Mouse (Mus musculus): ENCODE data around the gene Slc1a5. TPM values are rescaled to one million over a fixed set of nuclear protein-coding genes. Genes with fewer than 3 reads are reported as not detected.

The Slc1a5 gene
- polyA plus RNA-seq, 1 experiment from 2014 or later, result 12.4 TPM

DNA sequence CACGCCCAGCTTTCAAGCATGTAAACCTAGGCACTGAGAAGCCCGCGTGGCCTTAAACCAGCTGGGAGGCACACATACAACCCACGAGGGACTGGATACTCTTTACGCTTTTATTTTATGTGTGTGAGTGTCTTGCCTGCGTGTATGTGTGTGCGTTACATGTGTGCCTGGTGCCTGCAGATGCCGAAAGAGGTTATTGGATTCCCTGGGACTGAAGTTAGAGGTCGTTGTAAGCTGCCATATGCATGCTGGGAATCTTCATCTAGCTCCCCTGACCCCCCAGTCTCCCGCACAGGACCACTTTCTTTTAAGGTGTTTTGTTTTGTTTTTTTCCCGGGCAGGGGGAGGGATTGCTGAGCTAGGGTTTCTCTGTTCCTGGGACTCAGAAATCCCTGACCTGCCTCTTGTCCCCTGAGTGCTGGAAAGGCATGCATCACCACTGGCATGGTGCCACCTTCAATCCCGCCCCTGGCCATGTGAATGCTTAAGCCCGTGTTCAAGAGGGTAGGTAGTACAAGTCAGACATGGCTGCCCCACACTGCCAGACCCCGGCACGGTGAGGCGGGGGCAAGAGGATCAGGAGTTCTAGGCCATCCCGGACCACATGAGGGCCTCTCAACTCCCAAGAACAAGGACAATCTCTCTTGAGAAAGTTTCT is 2.7 kb downstream of the Slc1a5 start:
- Histone ChIP-seq H3K4me1 (peaks cover 38% of the 10 kb centered on the region), H3K9ac (0 out of 2 replicates have a peak overlapping the region, but pooled peaks have one; percentile 8), H3K36me3 (replicated peaks) (no peaks in the 10 kb centered on the region), H3K4me2 (peak overlapping the region; percentile 91), H3K27ac (no peak overlapping the region), H3K9me3 (no peaks in the 10 kb centered on the region), H3K4me3 (peak overlapping the region; percentile 46; the same call in 1 of the 2 replicates), H3K27me3 (replicated peaks) (0 out of 2 replicates have a peak, but pooled peaks cover 8% of the 10 kb centered on the region)
- 37% methylated on average over 17 of the region's 17 CpGs for WGBS
- no peak for ATAC-seq (replicated peaks)

DNA sequence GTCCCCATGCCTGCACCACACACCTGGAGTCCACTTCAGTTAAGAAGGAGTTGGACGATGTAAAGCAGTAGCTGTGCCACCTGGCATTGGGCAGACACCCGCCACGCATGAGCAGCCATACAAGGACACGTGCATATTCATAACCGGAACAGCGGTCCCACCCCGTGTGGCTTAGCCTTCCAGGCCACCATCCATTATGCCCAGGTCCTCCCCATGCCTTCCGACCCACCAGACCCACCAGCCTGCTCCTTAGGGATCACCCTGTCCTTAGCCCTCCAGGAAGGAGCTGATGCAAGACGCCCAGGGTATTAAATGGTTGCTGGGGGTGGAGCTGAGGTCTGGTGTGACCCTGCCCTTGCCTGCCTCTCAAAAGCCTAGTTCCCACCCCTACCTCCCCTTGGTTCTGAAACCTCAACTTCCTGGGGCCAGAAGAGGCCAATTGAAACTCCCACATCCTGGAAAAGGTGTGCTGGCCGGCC is 3.4 kb downstream of the Slc1a5 start:
- Histone ChIP-seq H3K27me3 (replicated peaks) (0 out of 2 replicates have a peak, but pooled peaks cover 8% of the 10 kb centered on the region), H3K4me1 (peaks cover 38% of the 10 kb centered on the region), H3K4me3 (no peak overlapping the region), H3K9me3 (no peaks in the 10 kb centered on the region), H3K4me2 (peak overlapping the region; percentile 91; the same call in 1 of the 2 replicates), H3K9ac (no peak overlapping the region), H3K27ac (no peak overlapping the region), H3K36me3 (replicated peaks) (no peaks in the 10 kb centered on the region)
- no peak for ATAC-seq (replicated peaks)
- 64% methylated on average over 10 of the region's 10 CpGs for WGBS

DNA sequence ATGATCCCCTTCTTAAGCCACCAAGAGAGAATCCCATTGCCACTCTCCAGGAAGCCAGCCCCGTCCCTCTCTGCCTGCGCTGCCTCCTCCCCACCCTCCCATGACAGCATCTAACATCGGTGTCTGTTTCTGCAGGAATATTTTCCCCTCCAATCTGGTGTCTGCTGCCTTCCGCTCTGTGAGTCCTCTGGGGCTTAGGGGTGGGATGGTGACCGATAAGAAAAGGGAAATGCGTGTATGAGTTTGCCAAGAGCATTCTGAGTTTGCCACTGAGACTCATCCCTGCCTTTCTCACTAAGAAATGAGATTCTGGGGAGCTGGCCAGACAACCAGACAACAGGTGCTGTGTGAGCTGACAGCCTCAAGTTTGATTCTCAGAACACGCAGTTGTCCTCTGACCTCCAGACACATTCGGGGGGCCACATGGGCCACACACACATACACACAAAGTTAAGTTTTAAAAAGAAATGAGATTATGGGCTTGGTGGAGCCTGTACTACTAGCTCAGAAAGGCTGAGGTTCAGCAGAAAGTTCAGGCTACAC is 4.5 kb downstream of the Slc1a5 start:
- no peak overlapping the region for H3K4me2 ChIP-seq
- H3K9me3 ChIP-seq, result no peaks in the 10 kb centered on the region
- H3K36me3 ChIP-seq (replicated peaks), result no peaks in the 10 kb centered on the region
- H3K9ac ChIP-seq, result no peak overlapping the region
- no peak overlapping the region for H3K27ac ChIP-seq
- 0 out of 2 replicates have a peak, but pooled peaks cover 8% of the 10 kb centered on the region for H3K27me3 ChIP-seq (replicated peaks)
- peaks cover 37% of the 10 kb centered on the region for H3K4me1 ChIP-seq
- ATAC-seq (replicated peaks), result no peak
- 84% methylated on average over 8 of the region's 8 CpGs for WGBS
- no peak overlapping the region for H3K4me3 ChIP-seq

- WGBS, result 85% methylated on average over 5 of the region's 5 CpGs
These were observed 11.2 kb downstream of the Slc1a5 start for GRCm38 (mm10) chr7:16792316-16792715.

DNA sequence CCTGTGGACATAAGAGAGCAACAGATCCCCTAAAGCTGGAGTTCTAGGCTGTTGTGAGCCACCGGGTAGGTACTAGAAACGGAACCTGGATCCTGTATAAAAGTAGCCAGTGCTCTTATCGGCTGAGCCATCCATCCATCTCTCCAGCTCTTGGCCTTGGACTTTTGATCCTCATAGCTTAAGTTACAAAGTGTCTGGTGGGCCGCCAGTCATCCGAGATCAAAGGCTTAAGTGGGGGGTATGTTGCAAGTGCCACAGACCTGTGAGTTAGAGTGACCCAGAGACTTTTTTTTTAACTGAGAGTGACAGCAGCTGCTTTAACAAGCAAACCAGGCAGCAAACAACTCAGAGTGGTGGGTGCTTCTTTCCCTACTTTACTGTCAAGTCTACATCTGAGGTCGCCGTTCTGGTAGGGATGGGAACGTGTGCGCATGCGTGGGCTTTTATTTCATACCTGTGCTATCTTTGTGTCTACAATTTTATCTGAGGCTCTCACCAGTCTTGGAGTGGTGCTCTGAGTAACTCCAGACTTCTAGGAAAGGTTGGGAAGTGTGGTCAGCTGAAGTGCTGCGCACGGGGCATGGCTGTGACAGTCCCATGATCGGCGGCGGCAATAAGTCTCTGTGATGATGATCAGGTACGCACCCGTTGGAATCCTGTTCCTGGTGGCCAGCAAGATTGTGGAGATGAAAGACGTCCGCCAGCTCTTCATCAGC is 12.0 kb downstream of the Slc1a5 start:
- WGBS, result 90% methylated on average over 19 of the region's 19 CpGs

More at GRCm38 (mm10) chr7:16792316-16792715, 11.2 kb downstream of the Slc1a5 start:
- Histone ChIP-seq H3K4me2 (no peak overlapping the region), H3K36me3 (replicated peaks) (no peaks in the 10 kb centered on the region), H3K4me1 (no peaks in the 10 kb centered on the region), H3K4me3 (no peak overlapping the region), H3K27me3 (replicated peaks) (no peaks in the 10 kb centered on the region), H3K27ac (no peak overlapping the region), H3K9ac (no peak overlapping the region), H3K9me3 (no peaks in the 10 kb centered on the region)
- no peak for ATAC-seq (replicated peaks)

DNA sequence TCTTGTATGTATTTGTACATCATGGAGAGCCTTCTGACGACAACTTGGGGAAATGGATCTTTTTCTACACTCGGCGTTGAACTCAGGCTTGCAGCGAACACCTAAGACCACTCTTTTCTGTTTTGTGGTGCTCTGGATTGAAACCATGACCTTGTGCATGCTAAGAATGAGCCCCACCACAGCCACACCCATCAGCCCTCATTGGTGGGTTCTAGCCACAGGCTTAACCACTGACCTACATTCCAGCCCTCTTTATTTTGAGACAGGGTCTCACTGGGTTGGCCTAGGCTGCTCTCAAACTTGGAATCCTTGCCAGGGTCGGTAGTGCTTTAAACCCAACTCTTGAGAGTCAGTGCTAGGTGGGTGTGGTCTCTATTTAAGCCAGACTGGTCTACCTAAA is 13.7 kb downstream of the Slc1a5 start:
- H3K9me3 ChIP-seq, result no peaks in the 10 kb centered on the region
- H3K27me3 ChIP-seq (replicated peaks), result no peaks in the 10 kb centered on the region
- H3K36me3 ChIP-seq (replicated peaks), result no peaks in the 10 kb centered on the region
- H3K4me1 ChIP-seq, result no peaks in the 10 kb centered on the region
- no peak overlapping the region for H3K27ac ChIP-seq
- H3K4me3 ChIP-seq, result no peak overlapping the region
- no peak for ATAC-seq (replicated peaks)
- H3K9ac ChIP-seq, result no peak overlapping the region
- no peak overlapping the region for H3K4me2 ChIP-seq
- WGBS, result 92% methylated on average over 5 of the region's 5 CpGs

More for the DNA sequence above, 12.0 kb downstream of the Slc1a5 start:
- no peak overlapping the region for H3K27ac ChIP-seq
- no peak overlapping the region for H3K4me3 ChIP-seq
- no peak overlapping the region for H3K4me2 ChIP-seq
- no peak overlapping the region for H3K9ac ChIP-seq
- H3K36me3 ChIP-seq (replicated peaks), result no peaks in the 10 kb centered on the region
- H3K27me3 ChIP-seq (replicated peaks), result no peaks in the 10 kb centered on the region
- no peaks in the 10 kb centered on the region for H3K9me3 ChIP-seq
- no peaks in the 10 kb centered on the region for H3K4me1 ChIP-seq
- ATAC-seq (replicated peaks), result no peak

GRCm38 (mm10) chr7:16804409-16805028 is 23.4 kb downstream of the Slc1a5 start:
- H3K9me3 ChIP-seq, result no peaks in the 10 kb centered on the region
- no peak overlapping the region for H3K4me3 ChIP-seq
- no peak overlapping the region for H3K9ac ChIP-seq
- 0 out of 2 replicates have a peak, but pooled peaks have one; percentile 35 for ATAC-seq (replicated peaks)
- peaks cover 1% of the 10 kb centered on the region; the same call in 1 of the 2 replicates for H3K4me1 ChIP-seq
- no peaks in the 10 kb centered on the region for H3K36me3 ChIP-seq (replicated peaks)
- H3K27me3 ChIP-seq (replicated peaks), result no peaks in the 10 kb centered on the region
- no peak overlapping the region for H3K27ac ChIP-seq
- H3K4me2 ChIP-seq, result no peak overlapping the region
- 36% methylated on average over 8 of the region's 8 CpGs for WGBS

- H3K36me3 ChIP-seq (replicated peaks), result no peaks in the 10 kb centered on the region
- H3K27ac ChIP-seq, result no peak overlapping the region
- no peak overlapping the region for H3K9ac ChIP-seq
- H3K4me2 ChIP-seq, result no peak overlapping the region
- WGBS, result 87% methylated on average over 9 of the region's 9 CpGs
- no peak for ATAC-seq (replicated peaks)
- no peak overlapping the region for H3K4me3 ChIP-seq
- no peaks in the 10 kb centered on the region for H3K27me3 ChIP-seq (replicated peaks)
- H3K4me1 ChIP-seq, result peaks cover 34% of the 10 kb centered on the region
- no peaks in the 10 kb centered on the region for H3K9me3 ChIP-seq
These were observed 26.8 kb downstream of the Slc1a5 start for GRCm38 (mm10) chr7:16807936-16808335.

DNA sequence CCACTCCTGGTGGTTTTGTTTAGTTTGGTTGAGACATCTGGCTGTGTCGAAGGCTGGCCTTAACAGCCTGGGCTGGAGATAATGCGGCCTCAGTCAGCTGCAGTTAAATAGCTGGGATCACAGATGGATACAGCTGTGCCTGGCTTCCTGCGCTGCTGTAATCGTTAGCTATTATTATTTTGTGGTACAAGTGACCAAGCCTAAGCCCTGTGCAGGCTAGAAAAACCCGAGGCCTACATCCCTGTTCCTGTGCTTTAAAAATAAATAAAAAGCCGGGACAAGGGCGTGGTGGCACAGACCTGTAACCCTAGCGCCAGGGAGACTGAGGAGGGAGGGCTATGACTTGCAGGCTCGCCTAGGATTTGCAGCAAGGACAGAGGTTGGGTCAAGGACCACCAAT is 27.5 kb downstream of the Slc1a5 start:
- ATAC-seq (replicated peaks), result no peak
- H3K9ac ChIP-seq, result no peak overlapping the region
- no peaks in the 10 kb centered on the region for H3K36me3 ChIP-seq (replicated peaks)
- no peak overlapping the region for H3K4me2 ChIP-seq
- peaks cover 41% of the 10 kb centered on the region for H3K4me1 ChIP-seq
- H3K4me3 ChIP-seq, result no peak overlapping the region
- 87% methylated on average over 9 of the region's 9 CpGs for WGBS
- no peaks in the 10 kb centered on the region for H3K9me3 ChIP-seq
- no peaks in the 10 kb centered on the region for H3K27me3 ChIP-seq (replicated peaks)
- no peak overlapping the region for H3K27ac ChIP-seq

- Histone ChIP-seq H3K36me3 (replicated peaks) (no peaks in the 10 kb centered on the region), H3K4me2 (peak overlapping the region; percentile 83), H3K4me1 (peaks cover 52% of the 10 kb centered on the region), H3K4me3 (peak overlapping the region; percentile 58; the same call in 1 of the 2 replicates), H3K9ac (no peak overlapping the region), H3K27ac (peak overlapping the region; percentile 95), H3K9me3 (no peaks in the 10 kb centered on the region), H3K27me3 (replicated peaks) (no peaks in the 10 kb centered on the region)
- WGBS, result 29% methylated on average over 10 of the region's 10 CpGs
- ATAC-seq (replicated peaks), result no peak
These were observed 28.6 kb downstream of the Slc1a5 start for GRCm38 (mm10) chr7:16809739-16810138.

GRCm38 (mm10) chr7:16810399-16810919 is 29.3 kb downstream of the Slc1a5 start:
- peak; percentile 14 for ATAC-seq (replicated peaks)
- no peaks in the 10 kb centered on the region for H3K27me3 ChIP-seq (replicated peaks)
- no peaks in the 10 kb centered on the region for H3K36me3 ChIP-seq (replicated peaks)
- H3K4me3 ChIP-seq, result peak overlapping the region; percentile 58
- H3K4me2 ChIP-seq, result peak overlapping the region; percentile 83
- WGBS, result 54% methylated on average over 28 of the region's 28 CpGs
- H3K4me1 ChIP-seq, result peaks cover 59% of the 10 kb centered on the region
- H3K27ac ChIP-seq, result peak overlapping the region; percentile 95
- H3K9me3 ChIP-seq, result no peaks in the 10 kb centered on the region
- H3K9ac ChIP-seq, result peak overlapping the region; percentile 70

Data from midbrain, embryonic 15.5 days (tissue).